Mouse (Mus musculus) cerebellum, adult 2 months (tissue): Measurements from ENCODE around the gene Uck1.

Experiments
- CTCF ChIP-seq: fragments of 200-500 bp; IDR thresholded peaks from 2 replicates; pipeline ENCODE4 v1.5.1; 2011; ENCODE audit warnings: low read depth, mild to moderate bottlenecking, control low read depth, low read length, moderate library complexity, borderline replicate concordance; ENCODE audit not compliant: insufficient read depth
- POLR2A ChIP-seq: fragments of 200-500 bp; IDR thresholded peaks from 2 replicates; pipeline ENCODE4 v1.6.1; 2011; ENCODE audit warnings: low read length, control low read depth, borderline replicate concordance; ENCODE audit not compliant: insufficient read depth

GRCm38 (mm10) chr2:32211689-32212088, 48.3 kb downstream of the Uck1 start:
- TF ChIP-seq POLR2A (no peak), CTCF (no peak)
